Mouse (Mus musculus) ES-Bruce4 (cell line): Measurements from ENCODE around the gene Nccrp1. TPM values are rescaled to one million over a fixed set of nuclear protein-coding genes. Genes with fewer than 3 reads are reported as not detected.

Experiments used
- H3K27ac ChIP-seq: 2 replicates; pipeline ENCODE4 v1.5.1; 2012; ENCODE audit warnings: low read length, inconsistent platforms; ENCODE audit not compliant: insufficient read depth
- H3K27me3 ChIP-seq: 2 replicates; pipeline ENCODE4 v1.6.1; 2012; ENCODE audit warnings: mild to moderate bottlenecking, low read length, inconsistent platforms; ENCODE audit not compliant: control insufficient read depth, poor library complexity, insufficient read depth, severe bottlenecking
- H3K36me3 ChIP-seq: 2 replicates; pipeline ENCODE4 v1.6.1; 2012; ENCODE audit warnings: inconsistent platforms, mild to moderate bottlenecking, low read length, moderate library complexity; ENCODE audit not compliant: control insufficient read depth, poor library complexity, insufficient read depth, severe bottlenecking
- H3K4me1 ChIP-seq: one replicate; pipeline ENCODE4 v1.8.1; 2011; ENCODE audit warnings: low read length; ENCODE audit not compliant: control insufficient read depth, insufficient read depth
- H3K4me3 ChIP-seq: 2 replicates; pipeline ENCODE4 v1.5.1; 2011; ENCODE audit warnings: low read depth, mild to moderate bottlenecking, low read length
- H3K9ac ChIP-seq: 2 replicates; pipeline ENCODE4 v1.6.1; 2012; ENCODE audit warnings: low read depth, mild to moderate bottlenecking, inconsistent platforms; ENCODE audit not compliant: poor library complexity, severe bottlenecking
- H3K9me3 ChIP-seq: replicated peaks from 2 replicates; pipeline ENCODE4 v1.6.1; 2012; ENCODE audit warnings: mild to moderate bottlenecking, low read length, inconsistent platforms; ENCODE audit not compliant: control insufficient read depth, poor library complexity, insufficient read depth, severe bottlenecking
- CTCF ChIP-seq: IDR thresholded peaks from one replicate; pipeline ENCODE4 v1.8.1; 2011; ENCODE audit warnings: low read depth, low read length
- EP300 ChIP-seq: IDR thresholded peaks from 2 replicates; pipeline ENCODE4 v1.6.1; 2011; ENCODE audit warnings: low read depth, low read length; ENCODE audit not compliant: insufficient read depth
- POLR2A ChIP-seq: IDR thresholded peaks from one replicate; pipeline ENCODE4 v1.8.1; 2011; ENCODE audit warnings: low read length; ENCODE audit not compliant: insufficient read depth
- polyA plus RNA-seq: library from polyadenylated mRNA; stranded (reverse); fragments of >200 nt; gene quantifications from 2 replicates; pipeline ENCODE4 v1.2.4, GENCODE M21; 2011; ENCODE audit warnings: low read depth; ENCODE audit not compliant: missing spikeins, insufficient read depth, insufficient read length

The Nccrp1 gene
- polyA plus RNA-seq, 1 experiment: 6.4 TPM

DNA sequence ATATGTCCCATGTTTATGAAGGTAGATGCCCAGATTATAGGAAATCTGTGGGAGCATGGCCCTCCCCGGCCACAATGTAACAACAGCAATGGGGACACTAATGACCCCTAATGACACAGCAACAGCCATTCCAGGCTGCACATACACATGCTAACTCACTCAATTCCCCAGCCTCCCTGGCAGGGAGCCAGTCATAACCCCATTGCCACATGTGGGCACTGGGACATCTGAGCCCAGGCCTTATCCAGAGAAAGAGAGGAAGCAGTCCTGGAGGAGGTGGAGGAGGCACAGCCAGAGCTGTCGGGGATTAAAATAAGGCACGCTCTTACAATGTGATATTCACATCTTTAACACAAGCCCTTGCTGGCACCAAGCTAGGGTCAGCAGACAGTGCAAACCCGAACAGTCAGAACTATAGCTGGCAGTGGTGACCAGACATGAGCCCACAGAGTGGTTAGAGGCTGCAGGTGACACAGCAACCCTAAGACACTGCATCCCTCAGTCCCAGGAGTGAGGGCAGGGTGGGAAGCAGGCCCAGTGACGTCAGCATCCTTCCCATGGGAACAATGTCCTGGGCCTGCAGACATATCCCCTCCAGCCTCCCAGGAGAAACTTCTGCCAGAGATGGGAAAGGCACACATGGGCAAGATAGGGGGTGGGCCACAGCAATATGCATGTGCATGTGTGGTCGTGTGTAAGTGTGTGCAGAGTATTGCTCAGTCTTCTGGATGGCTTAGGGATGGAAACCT lies 39.8 kb upstream of the Nccrp1 start:
- no peak overlapping the region for H3K27ac ChIP-seq

DNA sequence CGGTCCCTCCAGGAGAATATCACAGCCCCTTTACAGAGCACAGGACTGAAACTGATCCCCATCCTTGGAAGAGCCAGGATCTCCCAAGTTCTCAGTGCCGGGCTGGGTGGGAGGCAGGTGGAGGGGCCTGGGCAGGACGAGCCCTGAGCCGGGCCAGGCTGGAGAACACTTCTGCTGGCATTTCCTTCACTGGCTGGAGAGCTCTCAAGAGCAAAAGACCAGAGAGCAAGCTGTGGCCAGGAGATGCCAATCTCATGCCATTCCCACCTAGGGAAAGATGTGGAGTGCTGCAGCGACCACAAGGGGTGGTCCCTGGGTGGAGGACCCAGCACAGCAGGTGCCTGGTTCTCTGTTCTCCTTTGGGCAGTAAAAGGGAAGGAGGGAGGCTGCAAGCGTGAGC lies 37.9 kb upstream of the Nccrp1 start:
- Histone ChIP-seq H3K27me3 (no peaks in the 10 kb centered on the region), H3K4me3 (no peak overlapping the region), H3K9me3 (no peaks in the 10 kb centered on the region), H3K36me3 (no peaks in the 10 kb centered on the region), H3K9ac (no peak overlapping the region), H3K4me1 (peaks cover 23% of the 10 kb centered on the region), H3K27ac (no peak overlapping the region)
- TF ChIP-seq POLR2A (no peak), CTCF (no peak), EP300 (no peak)

More for the DNA sequence above, 39.8 kb upstream of the Nccrp1 start:
- no peaks in the 10 kb centered on the region for H3K36me3 ChIP-seq
- H3K9ac ChIP-seq: no peak overlapping the region
- H3K9me3 ChIP-seq: no peaks in the 10 kb centered on the region
- peaks cover 28% of the 10 kb centered on the region for H3K4me1 ChIP-seq
- no peak overlapping the region for H3K4me3 ChIP-seq
- no peaks in the 10 kb centered on the region for H3K27me3 ChIP-seq
- TF ChIP-seq EP300 (no peak), POLR2A (no peak)

- Histone ChIP-seq H3K4me1 (peaks cover 26% of the 10 kb centered on the region), H3K27me3 (no peaks in the 10 kb centered on the region), H3K9me3 (no peaks in the 10 kb centered on the region), H3K9ac (no peak overlapping the region), H3K36me3 (no peaks in the 10 kb centered on the region), H3K4me3 (no peak overlapping the region), H3K27ac (no peak overlapping the region)
- TF ChIP-seq POLR2A (no peak), EP300 (no peak), CTCF (no peak)
Observed at GRCm38 (mm10) chr7:28584468-28584867, 37.4 kb upstream of the Nccrp1 start.

DNA sequence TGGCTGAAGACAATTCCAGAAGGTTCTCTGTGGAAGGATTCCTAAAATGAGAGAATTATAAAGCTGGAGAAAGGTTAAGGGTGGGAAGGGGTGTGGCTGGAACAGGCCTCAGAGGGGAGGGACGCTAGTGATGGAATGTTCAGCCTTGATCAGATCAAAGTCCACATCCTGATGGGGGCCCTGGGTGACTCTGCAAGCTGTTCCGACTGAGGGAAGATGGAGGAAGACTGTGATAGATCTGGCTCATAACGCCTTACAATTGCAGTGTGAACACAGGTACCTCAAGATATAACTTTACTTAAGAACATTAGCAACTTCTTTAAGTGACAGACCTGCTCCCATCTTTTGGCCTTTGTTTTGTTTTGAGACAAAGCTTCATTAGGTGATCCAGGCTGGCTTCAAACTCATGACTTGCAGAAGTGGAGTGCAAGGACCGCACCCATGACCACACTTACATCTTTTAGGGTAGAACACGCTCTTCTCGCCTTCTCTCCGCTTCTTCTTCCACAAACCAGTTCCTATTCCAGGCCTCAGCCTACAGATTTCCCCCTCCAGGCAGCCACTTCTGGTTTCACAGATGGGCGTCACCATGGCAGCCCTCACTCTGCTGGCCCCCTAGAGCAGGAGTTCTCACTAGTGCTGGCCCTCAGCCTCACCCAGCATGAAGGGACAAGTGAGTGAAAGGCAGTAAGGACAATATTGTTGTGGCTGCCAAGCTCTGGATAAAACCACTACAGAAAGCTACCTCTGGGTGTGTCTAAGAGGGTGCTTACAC lies 36.7 kb upstream of the Nccrp1 start:
- TF ChIP-seq POLR2A: no peak
- no peak for TF ChIP-seq EP300
- Histone ChIP-seq H3K27ac (no peak overlapping the region), H3K9me3 (no peaks in the 10 kb centered on the region), H3K9ac (no peak overlapping the region), H3K36me3 (no peaks in the 10 kb centered on the region), H3K4me3 (no peak overlapping the region), H3K4me1 (peaks cover 28% of the 10 kb centered on the region), H3K27me3 (no peaks in the 10 kb centered on the region)

- TF ChIP-seq CTCF: no peak
- no peak for TF ChIP-seq POLR2A
- TF ChIP-seq EP300: no peak
- Histone ChIP-seq H3K27ac (no peak overlapping the region), H3K36me3 (no peaks in the 10 kb centered on the region), H3K4me1 (peaks cover 27% of the 10 kb centered on the region), H3K9me3 (no peaks in the 10 kb centered on the region), H3K27me3 (no peaks in the 10 kb centered on the region), H3K9ac (no peak overlapping the region), H3K4me3 (no peak overlapping the region)
Observed at GRCm38 (mm10) chr7:28582841-28583240, 35.8 kb upstream of the Nccrp1 start.

- H3K27ac ChIP-seq: no peak overlapping the region
- H3K36me3 ChIP-seq: no peaks in the 10 kb centered on the region
- no peak overlapping the region for H3K4me3 ChIP-seq
- H3K4me1 ChIP-seq: peaks cover 25% of the 10 kb centered on the region
- TF ChIP-seq POLR2A (no peak), CTCF (no peak), EP300 (no peak)
- no peak overlapping the region for H3K9ac ChIP-seq
- H3K27me3 ChIP-seq: no peaks in the 10 kb centered on the region
- no peaks in the 10 kb centered on the region for H3K9me3 ChIP-seq
Observed at GRCm38 (mm10) chr7:28581721-28582120, 34.7 kb upstream of the Nccrp1 start.
